Mouse (Mus musculus) MEL (cell line): Measurements from ENCODE around the gene Chd8.

Experiments
- CTCF ChIP-seq, 3 experiments: IDR thresholded peaks in 2 of 3; conservative IDR thresholded peaks in 1 of 3; 2 replicates each; pipeline ENCODE4 v1.5.1; 2011 to 2012; ENCODE audit warnings: low read length in 3 of 3, low read depth in 2 of 3, mild to moderate bottlenecking in 2 of 3, improper control_type of control experiment in 1 of 3, inconsistent platforms in 1 of 3, mixed read lengths in 1 of 3, moderate library complexity in 1 of 3; ENCODE audit not compliant: control insufficient read depth in 1 of 3, insufficient read depth in 1 of 3, poor library complexity in 1 of 3, severe bottlenecking in 1 of 3
- EP300 ChIP-seq, 2 experiments: IDR thresholded peaks; 2 replicates each; pipeline ENCODE4 v1.6.1; 2011; ENCODE audit warnings: improper control_type of control experiment in 2 of 2, low read length in 2 of 2, low read depth in 1 of 2, mild to moderate bottlenecking in 1 of 2
- ZC3H11A ChIP-seq: IDR thresholded peaks from 2 replicates; pipeline ENCODE4 v1.6.1; 2012; ENCODE audit warnings: low read depth, mild to moderate bottlenecking, inconsistent platforms, low read length, improper control_type of control experiment

DNA sequence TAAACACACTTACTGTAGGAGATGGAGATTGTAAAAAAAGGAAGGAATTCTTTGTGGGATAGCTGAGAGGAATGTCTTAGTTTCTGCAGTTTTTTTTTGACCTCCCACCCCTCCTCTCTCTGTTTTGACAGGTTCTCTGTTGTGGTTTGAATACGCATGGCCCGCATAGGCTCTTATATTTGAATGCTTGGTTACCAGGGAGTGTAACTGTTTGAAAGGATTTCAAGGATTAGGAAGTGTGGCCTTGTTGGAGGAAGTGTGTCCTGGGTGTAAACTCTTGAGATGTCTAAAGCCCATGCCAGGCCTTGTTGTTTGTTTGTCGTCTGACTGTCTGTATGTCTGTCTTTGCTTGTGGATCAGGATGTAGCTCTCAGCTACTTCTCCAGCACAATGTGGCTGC lies 105.0 kb downstream of the Chd8 start:
- no peak for TF ChIP-seq EP300 (IDR thresholded peaks at IDR 0.05; ENCODE audit: low read depth in 1 of 2, low read length in 2 of 2)
- TF ChIP-seq CTCF (IDR thresholded peaks at IDR 0.05 in 2 of 3, conservative IDR thresholded peaks at IDR 0.05 in 1 of 3; ENCODE audit: control insufficient read depth in 1 of 3, insufficient read depth in 1 of 3, low read depth in 2 of 3, low read length in 3 of 3, poor library complexity in 1 of 3, severe bottlenecking in 1 of 3), result no peak
- TF ChIP-seq ZC3H11A, result no peak
